Mouse (Mus musculus): ENCODE data around the gene Rapgef1. TPM values are rescaled to one million over a fixed set of nuclear protein-coding genes. Genes with fewer than 3 reads are reported as not detected.
"Not testable (repeated sequence)": the region's sequence is repeated elsewhere in the genome, so short reads cannot be mapped to it uniquely, and the experiment has no call there.

The Rapgef1 gene
- polyA plus RNA-seq, 1 experiment from 2014 or later, result 15.1 TPM

DNA sequence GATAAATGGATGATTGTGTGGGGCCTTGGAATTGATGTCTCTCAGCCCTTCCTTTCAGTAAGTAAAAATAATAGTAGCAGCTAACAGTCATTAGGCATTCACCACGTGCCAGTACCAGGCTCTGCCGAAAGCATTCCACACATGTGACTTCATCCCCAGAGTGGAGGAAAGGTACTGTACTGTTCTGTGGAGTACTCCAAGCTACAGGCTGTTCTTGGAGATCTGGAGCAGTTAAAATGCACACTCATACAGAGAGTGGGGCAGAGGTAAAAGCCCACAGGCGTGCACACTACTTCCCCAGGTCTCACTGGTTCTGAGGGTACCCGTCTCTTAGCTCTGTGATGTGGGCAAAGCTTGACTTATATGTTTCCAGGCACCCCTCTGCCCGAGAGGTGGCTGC lies 8.7 kb downstream of the Rapgef1 start:
- no peak overlapping the region for H3K4me3 ChIP-seq (ENCODE audit: low read depth, low read length)
- ATAC-seq (replicated peaks; ENCODE audit: low FRiP score, low TSS enrichment, low read depth), result no peak
- 67% methylated on average over 5 of the region's 5 CpGs for WGBS

GRCm38 (mm10) chr2:29628763-29629181 lies 9.3 kb downstream of the Rapgef1 start:
- no peak for DNase-seq (ENCODE audit: low spot score)
- no peak overlapping the region for H3K27ac ChIP-seq (ENCODE audit: low read depth)
- ATAC-seq (replicated peaks; ENCODE audit: low FRiP score, low TSS enrichment, low read depth), result no peak
- H3K9me3 ChIP-seq (ENCODE audit: control insufficient read depth, low read length), result no peaks in the 10 kb centered on the region
- 78% methylated on average over 5 of the region's 5 CpGs for WGBS
- H3K4me2 ChIP-seq (ENCODE audit: low read length), result no peak overlapping the region
- H3K27me3 ChIP-seq (replicated peaks; ENCODE audit: control insufficient read depth, insufficient read depth, low read length), result no peaks in the 10 kb centered on the region
- H3K9ac ChIP-seq (ENCODE audit: low read length), result no peak overlapping the region
- no peaks in the 10 kb centered on the region for H3K36me3 ChIP-seq (ENCODE audit: control insufficient read depth, insufficient read depth, low read length)
- H3K4me3 ChIP-seq (ENCODE audit: low read depth, low read length), result no peak overlapping the region
- H3K4me1 ChIP-seq (replicated peaks; ENCODE audit: control insufficient read depth, insufficient read depth, low read length), result peaks cover 24% of the 10 kb centered on the region

More for the DNA sequence above, 8.7 kb downstream of the Rapgef1 start:
- Histone ChIP-seq H3K27ac (ENCODE audit: low read depth) (no peak overlapping the region), H3K4me1 (replicated peaks; ENCODE audit: control insufficient read depth, insufficient read depth, low read length) (peaks cover 23% of the 10 kb centered on the region), H3K9me3 (ENCODE audit: control insufficient read depth, low read length) (no peaks in the 10 kb centered on the region), H3K9ac (ENCODE audit: low read length) (no peak overlapping the region), H3K27me3 (replicated peaks; ENCODE audit: control insufficient read depth, insufficient read depth, low read length) (no peaks in the 10 kb centered on the region), H3K4me2 (ENCODE audit: low read length) (no peak overlapping the region), H3K36me3 (ENCODE audit: control insufficient read depth, insufficient read depth, low read length) (no peaks in the 10 kb centered on the region)
- DNase-seq (ENCODE audit: low spot score), result no peak

GRCm38 (mm10) chr2:29629311-29629710 lies 9.8 kb downstream of the Rapgef1 start:
- 71% methylated on average over 2 of the region's 2 CpGs for WGBS
- Histone ChIP-seq H3K4me3 (ENCODE audit: low read depth, low read length) (no peak overlapping the region), H3K4me2 (ENCODE audit: low read length) (no peak overlapping the region), H3K4me1 (replicated peaks; ENCODE audit: control insufficient read depth, insufficient read depth, low read length) (peaks cover 23% of the 10 kb centered on the region), H3K27me3 (replicated peaks; ENCODE audit: control insufficient read depth, insufficient read depth, low read length) (no peaks in the 10 kb centered on the region), H3K27ac (ENCODE audit: low read depth) (no peak overlapping the region), H3K9ac (ENCODE audit: low read length) (no peak overlapping the region), H3K36me3 (ENCODE audit: control insufficient read depth, insufficient read depth, low read length) (no peaks in the 10 kb centered on the region), H3K9me3 (ENCODE audit: control insufficient read depth, low read length) (no peaks in the 10 kb centered on the region)
- no peak for ATAC-seq (replicated peaks; ENCODE audit: low FRiP score, low TSS enrichment, low read depth)
- no peak for DNase-seq (ENCODE audit: low spot score)

GRCm38 (mm10) chr2:29630141-29630771 lies 10.7 kb downstream of the Rapgef1 start:
- ATAC-seq (replicated peaks; ENCODE audit: low FRiP score, low TSS enrichment, low read depth) (no peak), DNase-seq (ENCODE audit: low spot score) (no peak)
- Histone ChIP-seq H3K4me1 (replicated peaks; ENCODE audit: control insufficient read depth, insufficient read depth, low read length) (peaks cover 23% of the 10 kb centered on the region), H3K9ac (ENCODE audit: low read length) (no peak overlapping the region), H3K36me3 (ENCODE audit: control insufficient read depth, insufficient read depth, low read length) (no peaks in the 10 kb centered on the region), H3K9me3 (ENCODE audit: control insufficient read depth, low read length) (no peaks in the 10 kb centered on the region), H3K27ac (ENCODE audit: low read depth) (no peak overlapping the region), H3K27me3 (replicated peaks; ENCODE audit: control insufficient read depth, insufficient read depth, low read length) (no peaks in the 10 kb centered on the region), H3K4me3 (ENCODE audit: low read depth, low read length) (no peak overlapping the region), H3K4me2 (ENCODE audit: low read length) (no peak overlapping the region)
- WGBS, result 86% methylated on average over 10 of the region's 10 CpGs

- Histone ChIP-seq H3K9ac (ENCODE audit: low read length) (no peak overlapping the region), H3K9me3 (ENCODE audit: control insufficient read depth, low read length) (no peaks in the 10 kb centered on the region), H3K4me2 (ENCODE audit: low read length) (no peak overlapping the region), H3K4me3 (ENCODE audit: low read depth, low read length) (no peak overlapping the region), H3K27me3 (replicated peaks; ENCODE audit: control insufficient read depth, insufficient read depth, low read length) (no peaks in the 10 kb centered on the region), H3K4me1 (replicated peaks; ENCODE audit: control insufficient read depth, insufficient read depth, low read length) (peaks cover 23% of the 10 kb centered on the region), H3K27ac (ENCODE audit: low read depth) (no peak overlapping the region), H3K36me3 (ENCODE audit: control insufficient read depth, insufficient read depth, low read length) (0 out of 2 replicates have a peak, but pooled peaks cover 3% of the 10 kb centered on the region)
- ATAC-seq (replicated peaks; ENCODE audit: low FRiP score, low TSS enrichment, low read depth) (no peak), DNase-seq (ENCODE audit: low spot score) (no peak)
These were observed 11.5 kb downstream of the Rapgef1 start for GRCm38 (mm10) chr2:29631020-29631419.

- not testable (repeated sequence) for H3K27me3 ChIP-seq (replicated peaks; ENCODE audit: control insufficient read depth, insufficient read depth, low read length); H3K36me3 ChIP-seq (ENCODE audit: control insufficient read depth, insufficient read depth, low read length); H3K9ac ChIP-seq (ENCODE audit: low read length); H3K27ac ChIP-seq (ENCODE audit: low read depth); ATAC-seq (replicated peaks; ENCODE audit: low FRiP score, low TSS enrichment, low read depth); H3K9me3 ChIP-seq (ENCODE audit: control insufficient read depth, low read length); DNase-seq (ENCODE audit: low spot score); H3K4me3 ChIP-seq (ENCODE audit: low read depth, low read length); H3K4me2 ChIP-seq (ENCODE audit: low read length)
- 92% methylated on average over 12 of the region's 12 CpGs for WGBS
- H3K4me1 ChIP-seq (replicated peaks; ENCODE audit: control insufficient read depth, insufficient read depth, low read length), result peaks cover 23% of the 10 kb centered on the region
These were observed 12.1 kb downstream of the Rapgef1 start for GRCm38 (mm10) chr2:29631564-29632167.

DNA sequence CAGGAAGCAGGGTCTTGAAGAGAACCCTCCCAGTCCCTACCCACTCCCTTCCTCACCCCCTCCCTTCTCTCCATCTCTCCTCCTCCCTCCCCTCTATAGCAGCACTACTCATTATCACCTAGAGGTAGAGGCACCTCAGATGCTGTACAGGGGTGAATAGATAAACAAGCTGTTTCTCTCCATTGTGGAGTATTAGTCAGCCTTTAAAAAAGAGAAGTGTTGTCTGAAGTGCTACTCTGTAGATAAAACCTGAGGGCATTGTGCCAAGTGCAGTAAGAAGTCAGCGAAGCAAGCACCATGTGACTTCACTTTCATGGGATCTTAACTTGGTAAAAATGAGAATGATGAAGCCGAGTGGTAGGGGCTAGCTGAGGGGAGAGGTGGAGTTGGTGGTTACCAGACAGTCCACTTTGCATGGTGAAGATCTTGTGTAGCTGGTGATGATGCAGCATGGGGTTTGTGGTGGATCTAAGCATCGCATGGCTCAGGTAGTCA lies 12.7 kb downstream of the Rapgef1 start:
- no peaks in the 10 kb centered on the region for H3K27me3 ChIP-seq (replicated peaks; ENCODE audit: control insufficient read depth, insufficient read depth, low read length)
- H3K36me3 ChIP-seq (ENCODE audit: control insufficient read depth, insufficient read depth, low read length), result 0 out of 2 replicates have a peak, but pooled peaks cover 3% of the 10 kb centered on the region
- WGBS, result 86% methylated on average over 3 of the region's 3 CpGs
- peaks cover 23% of the 10 kb centered on the region for H3K4me1 ChIP-seq (replicated peaks; ENCODE audit: control insufficient read depth, insufficient read depth, low read length)
- H3K27ac ChIP-seq (ENCODE audit: low read depth), result no peak overlapping the region
- H3K4me3 ChIP-seq (ENCODE audit: low read depth, low read length), result no peak overlapping the region
- H3K9ac ChIP-seq (ENCODE audit: low read length), result no peak overlapping the region
- H3K4me2 ChIP-seq (ENCODE audit: low read length), result no peak overlapping the region
- DNase-seq (ENCODE audit: low spot score), result no peak
- no peak for ATAC-seq (replicated peaks; ENCODE audit: low FRiP score, low TSS enrichment, low read depth)
- no peaks in the 10 kb centered on the region for H3K9me3 ChIP-seq (ENCODE audit: control insufficient read depth, low read length)

DNA sequence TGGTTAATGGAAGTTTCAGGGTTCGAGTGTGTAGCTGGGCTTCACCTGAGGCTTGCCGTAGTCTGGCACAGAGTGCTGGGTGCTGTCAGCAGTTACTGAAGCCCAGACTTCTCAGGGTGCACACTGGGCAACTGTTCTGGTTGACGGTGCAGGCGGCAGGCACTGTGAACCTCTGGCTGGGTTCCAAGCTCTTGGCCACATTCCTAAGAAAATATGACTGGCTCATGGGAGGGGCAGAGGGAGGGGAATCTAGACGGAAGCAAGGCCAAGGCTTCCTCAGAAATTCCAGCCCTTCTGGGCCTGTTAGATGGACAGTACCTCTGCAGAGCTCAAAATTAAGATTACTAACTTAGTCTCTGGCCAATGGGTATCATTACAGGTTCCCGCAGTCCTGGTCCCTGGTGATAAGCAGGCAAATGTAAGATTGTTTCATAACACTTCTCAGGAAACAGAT lies 13.6 kb downstream of the Rapgef1 start:
- Histone ChIP-seq H3K4me1 (replicated peaks; ENCODE audit: control insufficient read depth, insufficient read depth, low read length) (peaks cover 17% of the 10 kb centered on the region), H3K27me3 (replicated peaks; ENCODE audit: control insufficient read depth, insufficient read depth, low read length) (no peaks in the 10 kb centered on the region), H3K27ac (ENCODE audit: low read depth) (peak overlapping the region; percentile 14; the same call in 1 of the 2 replicates), H3K36me3 (ENCODE audit: control insufficient read depth, insufficient read depth, low read length) (0 out of 2 replicates have a peak, but pooled peaks cover 3% of the 10 kb centered on the region), H3K4me2 (ENCODE audit: low read length) (no peak overlapping the region), H3K9me3 (ENCODE audit: control insufficient read depth, low read length) (no peaks in the 10 kb centered on the region), H3K9ac (ENCODE audit: low read length) (no peak overlapping the region), H3K4me3 (ENCODE audit: low read depth, low read length) (no peak overlapping the region)
- DNase-seq (ENCODE audit: low spot score), result peak; percentile 65
- WGBS, result 30% methylated on average over 6 of the region's 6 CpGs
- peak; percentile 52; the same call in 1 of the 2 replicates for ATAC-seq (replicated peaks; ENCODE audit: low FRiP score, low TSS enrichment, low read depth)

Measured in intestine, embryonic 14.5 days (tissue).